Mouse (Mus musculus) liver, postnatal 0 days (tissue): ENCODE measurements around the gene Acot1.

Experiments used
- CTCF ChIP-seq: sonication (generic); IDR thresholded peaks from 2 replicates; pipeline ENCODE4 v1.5.1; 2016; ENCODE audit warnings: antibody characterized with exemption, low read depth
- EP300 ChIP-seq: IDR thresholded peaks from 2 replicates; pipeline ENCODE4 v1.6.1; 2016; ENCODE audit warnings: antibody characterized with exemption, low read depth, mild to moderate bottlenecking

- TF ChIP-seq CTCF (no peak), EP300 (peak; percentile 15; the same call in 1 of the 2 replicates)
These were observed 24.8 kb downstream of the Acot1 start for GRCm38 (mm10) chr12:84034108-84034507.
